Mouse (Mus musculus) liver, adult 2 months (tissue): ENCODE measurements around the gene Gm11034.

Experiments used
- CTCF ChIP-seq: fragments of 200-500 bp; IDR thresholded peaks from 2 replicates; pipeline ENCODE4 v1.5.1; 2011; ENCODE audit warnings: low read depth, low read length, control low read depth
- POLR2A ChIP-seq: fragments of 200-500 bp; IDR thresholded peaks from 2 replicates; pipeline ENCODE4 v1.6.1; 2011; ENCODE audit warnings: low read length, control low read depth; ENCODE audit not compliant: insufficient read depth; ENCODE audit errors: extremely low read depth

DNA sequence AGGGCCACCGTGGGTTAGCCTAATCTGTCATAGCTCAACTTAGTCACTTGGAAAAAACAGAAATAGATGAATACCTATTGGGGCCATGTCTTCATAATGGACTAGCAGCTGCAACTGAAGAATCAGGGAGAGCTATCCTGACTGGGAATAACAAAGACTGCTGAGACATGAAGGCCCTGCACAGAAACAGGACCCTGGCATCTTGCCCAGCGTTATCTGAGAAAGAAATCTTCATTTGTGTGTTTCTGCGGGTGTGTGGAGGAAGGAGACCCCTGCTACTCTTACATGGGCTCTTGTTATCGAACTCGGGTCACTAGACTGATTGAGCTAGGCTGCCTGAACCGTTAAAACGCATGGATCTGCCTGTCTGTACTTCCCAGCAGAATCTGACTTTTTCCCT is 27.5 kb upstream of the Gm11034 start:
- TF ChIP-seq CTCF (no peak), POLR2A (no peak)
